Mouse (Mus musculus) kidney, postnatal 36 days (tissue): ENCODE measurements around the gene Adap1.

ENCODE experiments used
- DNase-seq, 2 experiments: peaks; one replicate each; pipeline ENCODE4 v3.0.0; 2021 to 2022; ENCODE audit warnings: mixed read lengths in 2 of 2

The Adap1 gene

DNA sequence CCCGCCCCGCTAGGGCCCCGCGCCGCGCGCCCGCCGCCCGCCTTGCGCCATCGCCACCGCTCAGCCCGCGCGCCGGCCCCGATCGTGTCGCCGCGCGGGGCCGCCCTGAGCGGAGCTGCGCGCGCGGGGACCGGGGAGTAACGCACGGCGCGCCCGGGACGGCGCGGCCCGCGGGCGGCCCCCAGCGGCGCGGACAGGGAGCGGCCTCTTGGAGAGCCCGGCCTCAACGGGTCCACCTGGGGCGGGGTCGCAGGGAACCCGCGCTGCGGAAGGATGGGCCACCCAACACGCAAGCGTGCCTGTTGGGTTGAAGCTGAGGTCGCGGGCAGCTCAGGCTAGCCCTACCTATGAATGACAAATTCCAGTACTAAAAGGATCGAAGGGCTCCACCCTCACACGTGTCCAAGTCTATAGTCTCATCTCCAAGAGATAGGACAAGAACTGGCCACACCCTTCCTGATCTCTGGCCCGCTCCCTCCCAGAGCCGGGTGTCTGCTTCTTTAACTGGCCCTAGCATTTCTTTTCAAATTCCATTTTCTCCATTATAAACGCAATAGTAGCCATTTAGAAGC lies at the start of gene Adap1:
Adap1 (minus strand) TSS at position 228 of the 572 bp plus-strand sequence.
- peak in 1 of 2 experiments; percentile 80 for DNase-seq

DNA sequence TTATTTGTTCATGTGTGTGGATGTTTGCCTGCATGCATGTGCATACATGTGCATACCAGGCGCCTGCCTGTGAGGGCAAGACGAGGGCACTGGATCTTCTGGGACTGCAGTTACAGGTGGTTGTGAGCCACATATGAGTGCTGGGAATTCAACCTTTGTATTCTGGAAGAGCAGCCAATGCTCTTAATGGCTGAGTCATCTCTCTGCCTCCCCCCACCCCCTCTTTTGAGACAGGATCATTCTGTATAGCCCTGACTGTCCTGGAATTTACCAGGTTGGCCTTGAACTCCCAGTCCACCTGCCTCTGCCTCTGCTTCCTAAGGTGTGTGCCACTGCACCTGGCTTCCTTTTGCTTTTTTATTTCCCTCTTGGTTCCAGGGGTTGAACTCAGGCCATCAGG lies 49.4 kb upstream of the Adap1 start:
- DNase-seq: no peak

DNA sequence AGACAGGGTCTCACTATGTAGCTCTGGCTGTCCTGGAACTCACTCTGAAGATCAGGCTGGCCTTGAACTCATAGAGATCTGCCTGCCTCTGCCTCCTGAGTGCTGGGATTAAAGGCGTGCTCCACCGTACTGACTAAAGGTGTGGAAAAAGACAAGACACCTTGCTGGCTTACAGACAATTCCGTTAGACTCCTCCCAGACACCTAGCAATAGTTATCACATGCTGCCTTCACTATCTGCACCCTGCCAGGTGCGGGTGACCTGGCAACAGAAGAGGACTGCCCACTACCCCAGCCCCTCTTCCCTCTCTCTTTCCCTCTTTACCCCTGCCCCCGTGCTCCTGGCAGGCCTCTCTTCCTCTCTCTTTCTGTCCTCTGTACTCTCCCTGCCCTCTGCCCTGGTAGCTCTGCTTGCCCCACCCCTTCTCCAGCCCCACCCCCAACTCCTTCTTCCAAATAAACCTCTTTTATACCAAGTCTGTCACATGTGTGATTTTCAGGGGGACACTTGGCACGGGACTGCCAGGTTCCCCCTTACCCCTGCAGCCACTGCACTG lies 48.5 kb upstream of the Adap1 start:
- DNase-seq: peak; percentile 67 to 68

DNA sequence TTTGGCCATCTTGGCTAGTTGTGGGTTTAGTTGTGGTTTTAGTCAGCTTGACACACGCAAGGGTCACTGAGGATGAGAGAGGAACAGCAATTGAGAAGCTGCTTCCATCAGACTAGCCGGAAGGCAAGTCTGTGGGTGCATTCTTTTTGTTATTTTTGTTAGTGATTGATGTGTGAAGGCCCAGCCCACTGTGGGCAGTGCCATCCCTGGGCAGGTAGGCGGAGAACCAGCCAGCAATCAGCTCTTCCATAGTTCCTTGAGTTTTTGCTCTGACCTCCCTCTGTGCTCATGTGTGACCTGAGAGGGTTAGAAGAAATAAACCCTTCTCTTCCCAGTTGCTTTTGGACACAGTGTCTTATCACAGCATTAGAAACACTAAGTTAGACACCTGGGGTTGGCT lies 47.7 kb upstream of the Adap1 start:
- DNase-seq: peak in 1 of 2 experiments; percentile 55

DNA sequence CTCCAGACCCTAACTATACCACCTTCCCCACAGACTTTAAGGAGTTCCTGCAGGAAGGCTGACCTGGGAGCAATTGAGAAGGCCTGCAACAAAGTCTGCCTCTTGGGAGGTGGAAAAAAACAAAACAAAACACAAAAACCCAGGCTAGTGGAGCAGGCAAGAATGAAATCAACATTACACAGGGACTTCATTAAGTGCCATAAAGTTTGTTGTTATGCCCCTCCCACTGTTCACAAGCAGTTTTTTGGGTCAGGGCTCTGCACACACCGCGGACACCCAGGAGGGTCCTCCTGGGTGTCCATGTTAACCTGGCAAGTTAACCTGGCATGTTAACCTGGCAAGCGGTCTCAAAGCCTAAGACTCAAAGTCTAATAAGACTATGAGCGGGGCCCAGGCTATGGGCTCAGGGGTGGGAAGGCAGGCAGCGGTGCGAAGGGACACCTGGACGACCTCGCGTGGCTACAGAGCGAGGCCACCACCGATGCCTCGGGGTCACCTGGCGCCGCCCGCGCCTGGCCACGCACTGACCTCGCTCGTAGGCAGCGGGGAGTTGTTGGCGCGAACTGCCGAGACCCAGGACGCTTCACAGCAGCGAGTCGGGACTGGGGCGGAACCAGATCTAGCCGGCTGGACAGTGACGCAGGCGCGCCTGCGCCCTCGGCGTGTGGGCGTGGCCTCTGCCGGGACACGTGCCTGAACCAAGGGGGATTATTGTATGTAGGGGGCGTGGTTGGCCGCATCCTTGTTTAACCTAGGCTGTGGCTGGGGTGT lies 46.4 kb upstream of the Adap1 start:
- DNase-seq: peak; percentile 95 to 97

DNA sequence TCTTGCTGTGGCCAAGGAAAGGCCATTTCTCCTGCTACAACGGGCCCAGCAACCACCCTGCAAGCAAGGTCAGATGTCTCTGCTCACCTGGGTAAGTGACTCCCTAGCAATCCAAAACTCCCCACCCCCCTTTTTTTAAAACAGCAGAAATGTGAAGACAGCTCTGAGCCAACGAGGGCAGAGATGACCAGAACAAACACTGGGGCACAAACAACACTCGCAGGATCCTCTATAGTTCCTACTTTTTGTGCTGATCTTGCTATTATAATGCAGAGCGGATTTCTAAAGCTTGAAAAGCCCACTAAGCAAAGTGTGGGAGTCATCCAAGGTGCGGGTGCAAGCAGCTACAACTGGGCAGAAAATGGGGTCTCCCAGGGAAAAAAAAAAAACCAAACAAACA lies 45.7 kb upstream of the Adap1 start:
- no peak for DNase-seq

DNA sequence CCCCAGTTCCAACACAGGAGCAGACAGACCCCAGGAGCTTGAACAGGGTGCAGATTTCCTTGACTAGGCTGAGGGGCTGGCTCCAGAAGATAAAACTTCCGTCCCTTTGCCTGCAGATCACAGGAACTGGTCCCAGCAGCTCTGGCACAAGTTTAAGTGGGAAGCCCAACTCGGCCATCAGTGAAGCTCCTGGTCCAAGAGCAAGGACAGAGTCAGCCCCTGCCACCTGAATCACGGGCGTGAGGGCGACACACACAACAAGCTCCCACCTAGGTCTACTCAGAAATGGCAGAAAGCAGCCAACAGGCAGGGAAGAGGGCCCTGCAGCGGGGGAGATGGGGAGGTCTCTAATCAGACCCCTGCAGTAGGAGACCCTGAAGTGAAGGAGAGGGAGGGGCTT lies 44.9 kb upstream of the Adap1 start:
- no peak for DNase-seq

DNA sequence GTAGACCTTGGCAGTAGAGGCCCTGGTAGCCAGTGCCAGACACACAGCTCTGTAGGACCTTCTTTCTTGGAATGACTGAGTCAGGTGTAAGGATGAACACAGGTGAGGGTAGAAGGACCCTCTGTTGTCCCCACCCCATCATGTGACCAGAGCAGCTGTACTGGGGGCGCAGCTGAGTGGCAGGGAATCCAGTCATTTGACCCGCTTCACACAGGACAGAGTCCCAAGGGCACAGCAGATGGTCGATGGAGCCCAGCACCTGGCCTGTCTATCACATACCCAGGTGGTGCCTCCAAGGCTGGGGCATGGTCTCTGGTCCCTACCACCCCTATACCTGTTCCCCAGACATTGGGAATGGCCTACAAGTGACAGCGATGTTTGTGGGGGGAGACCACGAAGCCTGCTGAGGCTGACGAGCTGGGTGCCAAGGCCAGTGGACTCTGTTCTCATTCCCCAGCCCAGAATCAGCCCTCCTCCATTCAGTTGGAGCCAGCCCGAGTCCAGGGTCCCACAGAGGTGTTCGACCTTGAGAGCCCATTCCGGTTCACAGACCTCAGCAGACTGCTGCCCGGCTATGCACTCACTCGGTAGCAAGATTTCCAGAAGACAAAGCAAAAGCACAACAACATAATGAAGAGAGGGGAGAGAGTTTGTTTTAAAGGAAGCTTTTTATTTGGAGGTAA lies 43.4 kb upstream of the Adap1 start:
- peak; percentile 83 to 89 for DNase-seq

DNA sequence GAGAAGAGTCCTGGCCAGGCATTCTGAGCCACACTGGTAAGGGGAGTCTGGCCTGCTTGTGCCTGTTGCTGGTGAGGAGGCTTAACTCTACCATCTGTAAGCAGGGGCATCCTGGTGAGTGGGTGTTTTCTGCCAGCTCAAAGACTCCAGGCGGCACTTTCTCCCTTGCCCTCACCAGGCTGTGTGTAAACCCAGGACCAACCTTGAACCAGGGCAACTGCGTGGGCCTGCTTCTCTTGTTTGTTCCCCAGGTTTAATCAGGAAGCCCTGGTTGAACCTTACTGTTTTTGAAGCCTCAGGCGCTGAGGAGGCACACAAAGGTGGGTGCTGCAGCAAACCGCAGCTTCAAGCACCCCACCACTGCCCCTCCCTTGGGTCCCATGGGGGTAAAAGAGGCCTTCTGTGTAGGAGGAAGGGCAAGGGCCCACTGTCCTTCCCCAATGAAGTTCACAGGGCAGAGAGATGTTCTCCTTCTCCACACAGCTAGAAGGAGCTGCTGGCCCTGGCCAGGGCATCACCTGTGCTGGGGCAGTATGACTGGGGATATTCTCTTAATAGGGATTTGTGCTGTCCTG lies 42.5 kb upstream of the Adap1 start:
- no peak for DNase-seq

DNA sequence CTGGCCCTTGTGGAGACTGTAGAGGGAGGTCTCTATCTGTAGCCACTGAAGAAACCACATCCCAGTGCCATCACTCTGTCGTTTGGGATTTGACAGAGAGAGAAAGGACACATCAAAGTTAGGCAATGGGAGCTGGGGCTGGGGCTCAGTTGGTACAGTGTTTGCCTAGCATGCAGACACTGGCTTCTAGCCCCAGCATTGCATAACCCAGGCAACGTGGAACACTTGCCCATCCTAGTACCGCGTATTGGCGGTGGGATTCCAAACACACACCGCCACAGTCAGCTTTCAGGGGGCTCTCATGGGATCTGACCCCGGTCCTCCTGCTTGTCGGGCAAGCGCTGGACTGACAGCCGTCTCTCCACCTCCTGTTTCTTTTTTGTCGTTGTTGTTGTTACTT lies 41.1 kb upstream of the Adap1 start:
- DNase-seq: no peak

DNA sequence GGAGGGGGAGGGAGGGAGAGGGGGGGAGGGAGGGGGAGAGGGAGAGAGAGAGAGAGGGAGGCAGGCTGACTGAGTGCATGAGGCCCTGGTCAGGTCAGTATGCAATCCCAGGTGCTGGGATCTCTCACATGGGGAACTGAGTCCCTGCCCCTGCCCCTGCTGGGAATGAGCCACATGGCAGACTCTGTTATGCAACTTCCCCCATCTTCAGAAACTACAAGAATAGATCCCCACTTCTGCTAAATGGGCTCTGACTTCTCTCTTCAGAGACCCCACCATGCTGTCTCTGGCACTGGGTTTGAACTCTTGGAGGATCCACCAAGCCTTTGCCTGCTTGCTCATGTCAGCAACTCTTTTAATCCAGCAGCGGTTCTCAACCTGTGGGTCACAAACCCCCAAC lies 40.4 kb upstream of the Adap1 start:
- DNase-seq: peak in 1 of 2 experiments; percentile 27

DNA sequence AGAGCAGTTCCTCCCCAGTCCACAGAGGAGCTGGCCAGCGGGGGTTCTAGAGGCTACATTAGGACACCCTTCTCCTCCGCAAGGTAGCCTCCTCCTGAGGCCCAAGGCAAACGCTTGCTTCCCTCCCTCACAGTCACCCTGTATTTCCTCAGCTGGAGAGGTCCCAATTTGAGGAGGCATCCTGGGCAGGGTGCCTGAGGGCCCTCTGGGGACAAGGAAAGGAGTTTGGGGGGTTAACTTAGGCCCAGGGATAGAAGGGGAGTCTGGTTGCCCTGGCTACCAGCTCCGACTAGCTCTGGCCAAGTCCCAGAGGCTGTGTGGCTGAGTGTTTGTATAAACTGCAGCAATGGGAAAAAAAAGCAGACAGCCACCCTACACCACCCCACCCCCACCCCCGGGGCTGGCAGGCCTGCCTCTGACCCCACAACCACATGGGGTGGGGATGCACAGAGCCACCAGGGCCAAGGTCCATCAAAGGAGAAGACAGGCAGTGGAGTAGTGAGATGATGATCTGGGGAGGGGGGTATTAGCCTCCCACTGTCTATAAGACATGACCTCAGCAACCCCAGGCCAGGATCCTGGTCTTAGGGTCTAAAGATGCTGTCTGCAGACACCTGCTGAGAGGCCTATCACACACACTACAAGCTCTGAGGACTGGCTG lies 39.6 kb upstream of the Adap1 start:
- DNase-seq: peak in 1 of 2 experiments; percentile 66

DNA sequence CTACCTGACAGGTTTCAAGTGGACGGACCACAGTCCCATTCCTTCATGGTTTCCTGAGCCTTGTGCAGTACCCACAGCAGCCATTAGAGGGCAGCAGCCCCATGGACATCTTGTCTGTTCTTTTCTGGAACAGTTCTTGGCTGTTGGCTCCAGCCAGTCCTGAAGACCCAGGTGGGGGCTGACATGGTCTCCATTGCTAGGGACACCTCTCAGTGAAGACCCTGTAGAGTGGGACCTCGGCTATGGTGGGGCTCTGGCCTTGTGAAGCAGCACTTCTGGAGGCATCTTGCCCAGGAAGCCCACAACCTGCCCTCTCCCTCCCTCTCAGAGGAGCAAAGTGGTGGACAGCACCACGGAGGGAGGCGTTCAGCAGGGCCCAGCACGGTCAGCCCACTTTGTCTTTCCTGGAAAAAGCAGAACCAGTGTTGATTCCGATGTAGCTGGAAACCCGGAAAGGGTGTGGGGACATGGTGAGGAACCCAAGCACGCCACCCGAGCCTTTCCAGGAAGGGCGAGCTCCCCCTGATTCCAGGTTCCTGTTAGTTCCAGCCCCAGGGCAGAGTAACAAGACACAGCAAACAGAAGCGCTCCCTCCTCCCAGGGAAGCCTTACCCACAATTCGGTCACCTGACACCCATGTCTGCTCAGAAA lies 39.0 kb upstream of the Adap1 start:
- DNase-seq: peak; percentile 91 to 97

DNA sequence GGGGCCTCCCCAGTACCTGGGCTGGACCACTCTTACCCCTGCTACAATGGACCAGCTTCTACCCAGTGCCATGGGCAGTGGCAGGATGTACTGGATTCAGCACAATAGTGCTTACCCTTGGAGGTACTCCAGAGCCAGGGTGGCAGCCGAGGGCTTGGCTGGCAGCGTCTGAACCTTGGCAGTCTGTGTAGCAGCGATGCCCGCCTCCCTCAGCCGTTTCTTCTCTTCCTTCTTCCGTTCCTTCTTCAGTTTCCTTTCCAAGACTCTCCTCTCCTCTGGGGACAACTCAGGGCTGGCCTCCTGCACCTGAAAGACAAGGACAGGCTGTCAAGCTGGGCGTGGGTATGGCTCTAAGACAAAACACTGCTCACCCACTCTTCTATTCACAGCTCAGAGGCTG lies 38.4 kb upstream of the Adap1 start:
- DNase-seq: peak in 1 of 2 experiments; percentile 14

DNA sequence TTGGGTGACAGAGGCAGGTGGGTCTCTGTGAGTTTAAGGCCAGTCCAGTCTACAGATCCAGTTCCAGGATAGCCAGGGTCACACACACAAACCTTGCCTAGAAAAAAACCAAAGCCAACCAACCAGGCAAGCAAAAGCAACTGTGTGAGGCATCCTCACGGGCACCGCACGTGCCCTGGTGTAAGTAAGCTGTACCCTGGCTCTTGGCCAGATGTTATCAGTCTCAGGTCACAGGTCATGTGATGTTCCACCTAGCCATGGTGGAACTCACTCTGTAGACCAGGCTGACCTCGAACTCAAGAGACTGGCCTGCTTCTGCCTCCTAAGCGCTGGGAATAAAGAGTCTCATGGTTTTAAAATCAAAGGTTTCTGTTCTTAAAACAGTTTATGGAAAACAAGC lies 33.8 kb upstream of the Adap1 start:
- no peak for DNase-seq

DNA sequence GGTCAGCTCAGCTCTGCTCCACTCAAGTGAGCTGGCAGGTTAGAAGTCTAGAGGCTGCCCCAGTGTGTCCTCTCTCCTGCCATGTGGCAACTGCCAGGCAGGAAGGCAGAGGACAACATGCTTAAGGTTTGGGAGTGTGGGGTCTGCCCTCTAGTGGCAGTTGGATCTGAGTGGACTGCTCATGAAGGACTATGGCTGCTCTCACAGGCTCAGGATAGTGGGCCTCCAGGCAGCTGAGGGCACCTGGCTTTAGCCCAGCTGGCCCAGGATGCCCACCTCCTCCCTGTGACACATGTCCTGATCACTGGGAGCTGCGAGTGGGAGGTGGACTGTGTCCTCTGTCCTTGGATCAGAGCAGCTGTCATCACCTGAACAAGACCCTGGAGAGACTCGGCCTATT lies 33.2 kb upstream of the Adap1 start:
- DNase-seq: peak; percentile 72 to 81

DNA sequence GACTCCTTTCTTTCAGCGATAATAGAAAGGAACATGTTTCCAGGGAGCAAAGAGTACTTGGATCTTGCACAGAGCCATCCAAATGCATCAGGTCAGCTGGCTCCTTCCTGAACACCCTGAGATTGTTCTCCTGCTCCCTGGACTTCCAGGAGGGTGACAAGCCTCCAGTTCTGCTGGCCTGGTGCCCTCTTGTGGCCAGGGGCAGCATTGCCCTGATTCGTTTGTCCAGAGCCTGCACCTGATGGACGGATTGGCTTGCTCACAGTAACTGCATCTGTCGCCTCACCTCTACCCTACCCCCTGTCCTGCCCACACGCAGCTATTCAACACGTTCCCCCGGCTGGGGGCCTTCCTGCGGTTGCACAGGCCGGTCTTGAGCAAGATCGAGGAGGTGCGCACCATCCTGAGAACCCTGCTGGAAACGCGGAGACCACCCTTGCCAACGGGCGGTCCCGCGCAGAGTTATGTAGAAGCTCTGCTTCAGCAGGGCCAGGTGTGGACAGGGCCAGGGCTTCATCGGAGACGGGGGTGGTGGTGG lies 29.9 kb upstream of the Adap1 start:
- DNase-seq: peak; percentile 89 to 96

DNA sequence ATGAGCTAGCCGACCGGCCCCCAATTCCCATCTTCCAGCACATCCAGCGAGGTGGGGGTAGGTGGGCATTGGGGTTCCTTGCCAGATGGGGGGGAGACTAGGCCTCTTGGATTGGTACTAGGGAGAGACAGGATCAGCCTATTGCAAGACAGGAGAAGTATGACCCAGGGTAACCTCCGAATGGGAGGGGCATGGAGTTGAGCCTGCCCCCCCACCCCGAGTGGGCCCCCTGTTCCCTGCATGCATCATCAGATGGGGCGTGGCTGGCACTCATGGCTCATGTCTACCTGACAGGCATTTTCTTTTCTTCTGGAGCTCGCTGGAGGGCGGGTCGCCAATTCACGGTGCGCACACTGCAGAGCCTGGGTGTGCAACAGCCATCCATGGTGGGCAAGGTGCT lies 28.5 kb upstream of the Adap1 start:
- DNase-seq: no peak

DNA sequence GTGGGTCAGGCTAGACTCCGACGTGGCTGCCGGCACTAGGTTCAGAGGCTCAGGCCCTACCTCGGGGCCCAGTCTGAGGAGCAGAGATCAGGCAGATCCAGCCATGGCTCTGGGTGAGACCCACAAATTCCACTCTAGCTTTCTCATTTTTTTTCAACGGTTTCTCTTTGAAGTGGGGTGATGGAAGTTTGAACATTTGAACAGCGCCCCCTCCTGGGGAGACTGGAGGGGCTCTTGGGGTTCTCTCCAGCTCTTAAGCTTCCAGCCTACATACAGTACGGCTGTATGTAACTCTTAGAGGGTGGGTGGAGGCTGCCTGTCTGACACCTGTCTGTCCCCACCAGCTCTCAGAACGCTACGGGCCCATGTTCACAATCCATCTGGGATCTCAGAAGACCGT lies 28.1 kb upstream of the Adap1 start:
- DNase-seq: peak in 1 of 2 experiments; percentile 57

DNA sequence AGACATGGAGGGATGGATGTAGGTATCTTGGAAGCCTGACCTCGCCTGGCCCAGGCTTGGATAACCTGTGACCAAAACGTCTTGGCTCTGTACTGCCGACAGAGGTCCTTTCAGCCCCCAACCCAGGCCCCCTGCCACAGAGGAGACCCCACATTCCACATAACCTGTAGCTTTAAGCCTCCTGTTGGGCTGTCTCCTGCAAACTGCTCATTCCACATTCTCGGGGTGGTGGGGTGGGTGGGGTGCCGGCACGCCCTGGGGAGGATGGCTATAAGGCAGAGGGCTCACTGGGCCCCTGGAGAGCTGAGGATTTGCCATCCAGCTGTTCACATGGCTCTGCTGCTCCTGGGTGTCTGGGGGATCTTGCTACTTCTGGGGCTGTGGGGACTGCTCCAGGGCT lies 26.9 kb upstream of the Adap1 start, which contains the start of gene Cyp2w1:
Cyp2w1 (plus strand) TSS at position 301 of the 400 bp plus-strand sequence.
- no peak for DNase-seq

DNA sequence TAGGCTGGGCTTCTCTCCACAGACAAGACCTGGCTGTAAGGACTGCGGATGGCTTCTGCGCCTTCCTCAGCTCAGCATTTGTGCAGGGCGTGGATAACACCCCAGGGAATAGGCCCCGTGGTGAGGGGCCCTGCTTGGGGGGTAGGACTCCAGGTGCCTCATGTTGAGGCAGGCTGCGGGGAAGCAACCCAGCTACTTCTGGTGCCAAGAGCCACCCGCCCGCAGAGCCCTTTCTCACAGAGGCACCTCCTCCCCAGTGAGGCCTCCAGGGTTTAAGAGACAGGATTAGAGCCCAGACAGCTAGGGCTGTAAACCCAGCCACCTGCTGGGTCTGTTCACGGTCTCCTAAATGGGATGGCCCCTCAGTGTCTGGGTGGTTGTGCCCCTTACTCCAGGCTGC lies 26.2 kb upstream of the Adap1 start:
- no peak for DNase-seq

DNA sequence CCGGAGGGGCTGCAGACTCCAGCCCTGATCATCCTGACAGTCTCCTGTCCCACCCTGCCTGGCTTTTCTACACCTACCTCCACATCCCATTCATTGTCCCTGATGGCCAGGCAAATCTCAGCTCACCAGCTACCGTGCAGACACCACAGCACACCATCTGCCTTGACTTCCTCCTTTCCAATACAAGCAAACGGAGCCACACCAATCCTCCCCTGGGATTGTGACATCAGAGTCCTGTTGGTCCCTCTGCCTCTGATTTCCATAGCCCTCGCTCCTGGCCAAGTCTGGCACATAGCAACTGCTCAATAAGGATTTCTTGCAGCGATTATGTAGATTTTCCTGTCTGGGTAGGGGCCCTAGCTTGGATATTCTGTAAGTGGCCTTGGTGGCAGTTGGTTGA lies 25.7 kb upstream of the Adap1 start, which contains the start of gene Cox19:
Cox19 (minus strand) TSS at position 285 of the 400 bp plus-strand sequence.
- DNase-seq: no peak
